Mouse (Mus musculus) adrenal gland, adult 8-10 months (tissue): ENCODE data around the gene B3gnt3. TPM values are rescaled to one million over a fixed set of nuclear protein-coding genes. Genes with fewer than 3 reads are reported as not detected.

Source experiments
- DNase-seq: peaks from one replicate; pipeline ENCODE4 v3.0.0; 2022
- total RNA-seq, 4 experiments: library from RNA; stranded (reverse); gene quantifications; 2 replicates each; pipeline ENCODE4 v1.2.4; 2022

The B3gnt3 gene
- total RNA-seq, 4 experiments from 2014 or later = 3.0 to 5.1 (median 4.4) TPM

DNA sequence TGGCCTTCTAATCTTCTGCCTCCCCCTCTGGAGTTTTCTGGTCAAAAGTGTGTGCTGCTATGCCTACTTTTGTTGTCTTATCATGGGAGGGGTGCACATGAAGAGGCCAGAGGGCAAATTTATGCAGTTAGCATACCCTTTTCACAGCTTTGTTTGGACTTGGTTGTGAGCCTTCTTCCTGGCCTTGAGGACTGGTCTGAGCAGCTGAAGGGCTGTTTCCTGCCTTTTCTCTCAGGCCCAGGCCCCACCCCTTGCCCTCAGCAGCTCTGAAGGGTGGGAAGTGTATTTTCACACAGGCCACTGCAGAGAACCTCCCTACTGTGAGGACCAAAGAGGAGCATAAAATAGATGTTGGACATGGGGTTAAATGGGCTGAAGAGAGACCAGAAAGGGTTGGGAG, 24.0 kb downstream of the B3gnt3 start:
- no peak for DNase-seq

DNA sequence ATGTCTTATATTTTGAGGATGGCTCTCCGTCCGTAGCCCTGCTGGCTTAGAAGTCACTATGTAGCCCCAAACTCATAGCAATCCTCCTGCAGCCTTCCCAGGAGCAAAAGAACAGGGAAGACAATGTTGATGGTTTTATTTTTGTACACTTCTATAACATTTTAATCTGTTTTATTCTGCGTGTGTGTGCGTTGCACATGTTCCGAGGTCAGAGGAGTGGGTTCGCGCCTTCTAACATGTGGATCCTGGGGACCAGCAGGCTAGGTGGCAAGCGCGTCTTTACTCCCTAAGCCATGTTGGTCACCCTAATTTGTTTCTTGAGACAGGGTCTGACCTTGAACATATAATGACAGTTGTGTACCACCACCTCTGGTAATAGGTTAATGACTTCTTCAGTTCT, 24.8 kb downstream of the B3gnt3 start:
- no peak for DNase-seq

DNA sequence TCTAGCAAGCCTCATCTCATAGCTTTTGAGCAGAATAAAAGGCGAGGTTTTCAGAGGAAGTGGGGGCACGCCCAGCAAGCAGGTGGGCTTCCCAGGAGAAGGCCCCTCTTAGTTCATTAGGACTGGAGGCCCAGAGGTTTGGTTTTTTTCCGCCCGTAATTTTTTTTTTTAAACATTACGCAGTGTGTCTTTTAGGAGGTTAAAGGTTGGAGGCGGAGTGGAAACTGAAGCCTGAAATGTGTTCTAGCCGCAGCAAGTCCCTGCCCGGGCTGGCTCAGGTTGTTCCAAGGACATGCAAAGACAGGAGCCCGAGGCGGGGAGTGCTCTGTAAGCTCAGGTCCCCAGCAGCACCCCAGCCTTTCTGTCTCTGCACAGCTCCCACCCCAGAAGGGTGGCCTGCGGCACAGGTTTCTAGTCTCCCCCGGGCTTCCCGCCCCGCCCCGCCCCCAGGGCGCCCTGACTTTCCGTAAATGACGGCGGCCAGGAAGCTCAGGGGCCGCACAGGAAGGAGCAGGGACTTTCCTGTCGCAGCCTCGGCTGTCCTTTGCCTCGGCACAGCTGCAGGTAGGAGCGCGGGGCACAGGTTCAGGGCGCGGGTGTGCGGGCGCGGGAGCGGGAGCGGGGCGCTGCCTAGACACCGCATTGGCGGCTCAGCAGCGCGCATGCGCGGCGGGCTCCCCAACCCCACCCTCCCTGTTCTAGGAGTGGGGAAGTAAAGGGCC, 25.4 kb downstream of the B3gnt3 start, which contains the start of gene Jak3:
Jak3 (plus strand) TSS at position 277 of the 722 bp plus-strand sequence.
- peak; percentile 36 for DNase-seq

DNA sequence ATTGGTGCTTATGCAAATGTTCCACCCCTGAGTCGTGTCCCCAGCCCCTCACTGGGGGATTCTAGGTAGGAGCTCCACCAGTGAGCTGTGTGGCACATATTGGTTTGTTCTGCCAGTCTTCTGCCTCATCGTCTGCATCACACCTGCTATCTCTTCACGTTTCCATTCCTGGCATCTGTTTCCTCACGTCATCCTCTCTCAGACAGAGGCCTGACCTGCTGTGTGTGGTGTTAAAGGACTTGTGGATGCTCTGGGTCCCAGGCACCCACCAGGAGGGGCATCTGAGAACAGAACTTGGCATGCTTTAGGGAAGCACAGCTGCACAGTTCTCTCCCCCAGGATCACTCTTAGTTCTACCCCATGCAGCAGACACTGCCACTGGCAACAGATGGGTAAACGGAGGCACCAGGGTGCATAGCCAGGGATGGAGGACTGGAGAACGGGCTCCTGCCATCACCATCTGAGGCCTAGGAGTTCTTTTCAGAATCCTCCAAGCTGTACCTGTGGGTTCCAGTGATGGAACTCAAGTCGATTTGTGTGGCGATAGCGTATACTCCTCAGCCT, 26.1 kb downstream of the B3gnt3 start:
- no peak for DNase-seq

DNA sequence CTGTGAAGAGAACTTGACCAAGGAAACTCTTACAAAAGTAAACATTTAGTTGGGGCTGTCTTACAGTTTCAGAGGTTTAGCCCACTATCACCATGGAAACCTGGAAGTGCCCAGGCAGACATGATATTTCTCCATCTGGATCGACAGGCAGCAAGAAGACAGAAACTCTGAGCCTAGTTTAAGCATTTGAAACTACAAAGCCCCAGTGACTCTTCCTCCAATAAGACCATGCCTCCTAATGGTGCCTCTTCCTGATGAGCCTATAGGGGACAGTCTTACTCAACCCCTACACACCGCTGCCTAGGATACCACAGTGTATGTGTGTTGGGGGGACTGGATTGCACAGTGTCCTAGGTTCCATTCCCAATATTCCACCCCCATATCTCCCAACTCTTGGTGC, 27.5 kb downstream of the B3gnt3 start:
- no peak for DNase-seq

DNA sequence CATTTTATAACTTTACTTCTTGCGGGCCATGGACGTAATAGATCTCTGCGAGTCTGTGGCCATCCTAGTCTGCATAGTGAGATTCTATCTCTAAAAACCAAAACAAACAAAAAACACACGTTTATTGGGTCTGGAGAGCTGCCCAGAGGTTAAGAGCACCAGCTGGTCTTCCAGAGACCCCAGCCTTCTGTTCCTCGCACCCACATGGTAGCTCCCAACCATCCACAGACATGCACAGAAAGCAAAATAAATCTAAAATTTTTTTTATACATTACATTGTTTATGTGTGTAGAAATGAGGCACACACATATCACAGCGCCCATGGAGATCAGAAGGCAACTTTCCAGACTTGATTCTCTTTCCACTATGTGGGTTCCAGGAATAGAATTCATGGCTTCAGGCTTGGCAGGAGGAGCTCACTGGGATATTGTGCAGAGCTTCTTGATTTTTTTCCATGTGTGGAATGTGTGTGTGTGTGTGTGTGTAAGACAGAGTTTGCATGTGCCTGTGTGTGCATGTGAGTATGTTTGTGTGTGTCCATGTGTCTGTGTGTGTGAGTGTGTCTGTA, 29.3 kb downstream of the B3gnt3 start:
- no peak for DNase-seq

DNA sequence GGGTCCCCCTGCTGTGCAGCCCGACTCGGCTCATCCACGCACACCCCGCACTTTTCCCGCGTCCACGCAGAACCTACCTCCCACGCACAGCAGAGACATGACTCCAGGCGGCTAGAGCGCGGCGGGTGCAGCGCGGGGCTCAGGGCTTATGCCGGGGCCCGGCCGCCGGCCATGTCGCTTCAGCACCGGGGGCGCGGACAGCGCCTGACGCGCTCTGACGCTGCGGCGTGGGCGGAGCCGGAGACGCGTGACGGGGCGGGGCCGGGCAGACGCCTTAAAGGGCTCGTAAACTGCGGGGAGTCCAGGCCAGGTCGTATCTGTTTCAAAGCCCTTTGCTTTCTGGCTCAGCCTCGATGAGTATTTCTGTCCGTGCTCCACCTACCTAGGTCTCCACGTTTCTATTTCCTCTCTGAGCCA, 30.0 kb downstream of the B3gnt3 start, which contains the start of gene Unc13a:
Unc13a (minus strand) TSS at position 209 of the 417 bp plus-strand sequence.
- DNase-seq = peak; percentile 78

DNA sequence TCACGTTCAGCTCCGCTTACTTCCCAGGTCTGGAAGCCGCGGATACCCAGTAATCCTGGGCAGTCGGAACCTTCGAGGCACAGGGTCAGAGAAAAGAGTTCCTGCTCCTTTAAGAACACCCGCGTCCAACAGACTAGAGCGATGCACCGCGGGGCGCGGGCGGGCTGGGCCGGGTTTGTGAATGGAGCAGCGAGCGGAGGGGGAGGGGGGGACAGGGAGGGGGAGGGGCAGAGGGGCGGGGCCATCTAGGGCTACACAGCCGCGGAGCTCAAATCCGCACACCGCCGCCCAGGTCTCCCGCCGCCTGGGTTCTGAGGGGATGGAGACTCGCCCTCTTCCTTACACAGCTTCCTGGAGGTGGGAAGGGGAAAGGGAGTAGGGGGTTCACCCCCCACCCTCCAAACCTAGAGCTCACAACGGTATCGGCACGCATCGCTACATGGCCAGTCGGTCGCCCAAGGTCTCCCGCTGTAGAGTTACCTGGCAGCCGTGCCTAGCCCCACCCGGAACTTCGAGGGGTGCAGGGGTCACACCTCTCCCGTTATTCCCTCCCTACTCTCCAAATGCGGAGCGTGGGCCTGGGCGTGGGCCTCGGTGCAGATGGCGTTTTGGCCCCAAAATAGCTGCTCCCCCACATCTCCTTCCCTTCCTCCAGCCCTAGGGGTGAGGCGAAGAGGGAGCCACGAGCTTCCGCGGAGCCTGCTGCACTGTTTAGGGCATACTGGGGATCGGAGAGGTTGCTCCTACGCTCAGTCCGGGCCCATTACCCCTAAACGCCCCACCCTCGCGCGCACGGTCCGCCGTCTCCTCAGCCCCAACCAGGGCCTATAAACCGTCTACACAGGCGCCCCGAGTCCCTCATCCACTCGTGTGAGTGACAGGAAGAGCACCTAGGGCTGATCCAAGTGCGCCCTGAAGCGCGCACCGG, 30.7 kb downstream of the B3gnt3 start:
- no peak for DNase-seq

DNA sequence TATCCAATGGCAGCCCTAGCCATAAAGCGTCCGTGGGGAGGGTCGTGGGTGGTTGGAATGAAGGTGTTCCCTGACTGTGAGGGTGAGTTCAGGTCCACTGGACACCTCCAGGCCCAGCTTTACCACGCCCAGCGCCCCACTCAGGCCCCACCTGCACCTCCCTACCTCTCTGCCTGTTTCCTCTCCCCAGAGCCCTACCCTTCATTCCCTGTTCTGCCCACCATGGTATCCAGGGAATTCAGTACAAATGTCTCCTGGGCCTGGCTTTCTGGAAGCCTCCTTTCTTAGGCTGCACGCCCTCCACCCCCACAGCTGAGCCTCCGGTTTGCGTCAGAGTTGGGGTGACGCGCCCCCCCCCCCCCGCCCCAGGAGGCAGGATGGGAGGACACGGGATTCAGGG, 31.4 kb downstream of the B3gnt3 start:
- DNase-seq = no peak

DNA sequence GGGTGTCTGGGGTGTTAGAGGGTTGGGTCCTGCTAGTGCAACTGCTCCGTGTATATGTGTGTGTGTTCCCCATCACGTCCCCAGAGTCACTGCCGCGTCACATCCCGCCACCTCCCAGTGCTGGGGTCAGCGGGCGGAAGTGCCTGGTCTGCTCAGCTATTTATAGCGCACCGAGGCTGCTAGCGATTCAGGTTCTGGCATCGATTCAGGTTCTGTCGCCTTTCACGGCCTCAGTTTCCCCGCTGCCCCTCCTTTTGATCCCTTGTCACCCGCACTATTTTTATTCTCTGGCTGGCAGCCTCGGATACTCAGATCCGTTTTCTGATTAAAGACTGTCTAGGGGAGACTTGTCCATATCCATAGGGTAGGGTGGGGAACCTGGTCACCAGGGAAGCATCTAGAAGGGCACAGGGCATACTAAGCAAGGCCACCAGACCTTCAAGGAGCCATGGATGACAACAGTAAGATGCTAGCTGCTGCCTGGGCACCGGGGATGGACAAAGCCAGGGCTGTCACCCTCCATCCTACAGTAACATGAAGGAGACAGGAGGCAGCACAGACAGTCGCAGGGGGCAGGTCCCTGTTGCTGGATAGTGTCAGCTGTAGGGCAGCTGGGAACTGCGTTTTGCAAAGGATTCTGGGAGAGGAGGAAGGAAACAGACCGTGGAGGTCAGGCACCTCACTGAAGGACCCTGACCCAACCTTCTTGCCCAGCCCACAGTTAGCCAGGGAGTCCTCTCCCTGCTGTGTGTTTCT, 33.2 kb downstream of the B3gnt3 start:
- no peak for DNase-seq

DNA sequence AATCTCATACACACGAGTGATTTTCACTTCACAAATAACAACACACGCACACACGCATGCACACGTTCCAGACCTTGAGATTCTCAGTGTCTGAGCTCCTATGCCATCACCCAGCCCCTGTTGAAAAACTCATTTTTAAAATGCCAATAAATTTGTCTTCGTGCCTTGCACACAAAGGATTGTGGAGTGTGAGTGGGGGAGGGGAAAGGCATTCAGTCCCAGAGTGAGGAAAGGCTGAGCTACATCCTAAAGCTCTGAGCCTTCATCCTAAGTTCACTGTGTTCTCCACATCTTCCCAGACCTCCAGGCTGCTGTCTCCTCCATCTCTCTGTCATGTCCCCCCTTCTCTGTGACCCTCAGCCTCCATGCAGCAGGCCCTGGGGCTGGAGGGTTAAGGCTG, 34.3 kb downstream of the B3gnt3 start:
- DNase-seq = no peak

DNA sequence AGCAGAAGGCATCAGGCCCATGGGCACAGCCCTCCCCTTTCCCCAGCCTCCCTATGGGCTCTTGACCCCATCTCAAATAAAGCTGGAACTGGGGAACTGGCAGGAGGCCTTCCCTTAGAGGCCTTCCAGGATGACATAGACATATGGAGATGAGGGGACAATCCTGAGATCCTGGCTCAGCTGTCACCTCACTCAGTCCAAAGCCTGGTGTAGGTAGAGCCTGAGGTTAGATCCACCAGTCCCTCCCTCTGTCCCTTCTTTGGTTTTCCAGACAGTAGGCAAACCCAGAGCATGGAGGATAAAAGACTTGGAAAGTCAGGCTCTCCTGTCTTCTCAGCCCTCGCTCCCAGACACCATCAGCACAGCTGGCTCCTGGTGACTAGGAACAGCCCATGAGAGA, 34.7 kb downstream of the B3gnt3 start:
- DNase-seq = no peak

DNA sequence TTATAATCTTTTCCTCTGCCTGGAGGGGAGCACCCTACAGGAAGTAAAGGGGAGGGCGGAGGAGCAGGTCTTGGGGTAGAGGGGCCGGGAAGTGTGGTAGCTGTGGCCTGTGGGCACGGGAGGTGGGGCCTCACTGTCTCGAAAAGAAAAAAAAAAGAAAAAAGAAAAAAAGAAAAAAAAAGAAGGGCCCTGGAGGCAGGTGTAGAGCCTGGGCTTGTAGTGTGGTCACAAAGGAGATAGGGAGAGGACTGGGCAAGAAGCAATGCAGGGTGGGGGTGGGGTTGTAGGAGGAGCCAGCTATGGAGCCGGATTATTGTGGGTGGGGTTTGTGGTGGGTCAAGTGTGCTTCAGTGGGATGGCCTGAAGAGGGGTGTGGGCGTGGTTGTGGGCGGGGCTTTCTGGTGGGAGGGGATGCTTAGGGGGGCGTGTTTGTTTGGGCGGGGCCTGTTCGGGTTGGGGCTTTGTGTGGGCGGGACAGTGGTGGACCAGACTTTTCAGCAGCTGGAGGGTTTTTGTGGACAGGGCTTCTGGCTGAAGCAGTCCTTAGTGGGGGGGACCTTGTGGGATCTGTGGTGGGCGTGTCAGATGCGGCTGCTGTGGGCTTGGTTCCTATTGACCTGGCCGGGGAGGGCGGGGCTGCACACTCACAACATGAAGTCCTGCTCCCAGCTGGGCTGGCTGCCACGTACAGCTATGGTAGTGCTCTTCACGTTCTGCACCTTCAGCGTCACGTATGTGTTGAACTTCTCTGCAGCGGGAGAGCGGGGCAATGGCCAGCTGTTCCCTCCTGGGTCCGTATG, 36.1 kb downstream of the B3gnt3 start:
- no peak for DNase-seq

DNA sequence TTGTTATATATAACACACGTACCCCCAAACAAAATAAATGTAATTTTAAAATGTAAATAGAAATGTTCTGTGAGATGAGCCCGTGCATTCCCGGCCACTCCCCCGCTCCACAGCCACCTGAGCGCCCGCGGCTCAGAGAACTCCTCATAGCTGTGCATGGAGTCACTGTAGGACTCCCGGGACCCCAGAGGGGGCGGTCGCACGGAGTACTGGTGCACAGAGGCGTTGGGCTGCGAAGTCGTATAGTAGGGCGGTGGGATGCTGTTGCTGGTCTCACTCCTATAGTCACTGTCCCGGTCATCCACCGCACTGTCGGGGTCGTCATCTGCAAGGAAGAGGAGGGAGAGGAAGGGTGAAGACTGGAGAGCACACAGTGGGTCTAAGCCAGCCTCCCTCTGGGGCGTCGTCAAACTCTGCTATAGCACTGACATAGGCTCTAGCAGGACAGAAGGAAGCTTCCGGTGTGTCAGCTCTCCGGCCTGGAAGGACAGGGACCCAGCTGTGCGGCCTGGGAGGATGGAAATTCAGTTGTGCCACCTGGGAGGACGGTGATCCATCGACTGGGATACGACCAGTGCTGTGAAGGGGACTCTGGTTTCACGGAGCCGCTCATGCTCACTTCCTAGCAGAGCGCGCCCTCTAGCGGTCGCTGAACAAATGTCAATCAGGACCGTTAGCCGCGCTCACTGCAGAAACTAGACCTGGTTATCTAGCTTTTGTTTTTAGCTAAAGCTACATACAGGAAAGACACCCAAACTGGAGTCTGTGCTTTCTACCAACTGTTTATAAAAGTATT, 41.1 kb downstream of the B3gnt3 start:
- DNase-seq = peak; percentile 73

DNA sequence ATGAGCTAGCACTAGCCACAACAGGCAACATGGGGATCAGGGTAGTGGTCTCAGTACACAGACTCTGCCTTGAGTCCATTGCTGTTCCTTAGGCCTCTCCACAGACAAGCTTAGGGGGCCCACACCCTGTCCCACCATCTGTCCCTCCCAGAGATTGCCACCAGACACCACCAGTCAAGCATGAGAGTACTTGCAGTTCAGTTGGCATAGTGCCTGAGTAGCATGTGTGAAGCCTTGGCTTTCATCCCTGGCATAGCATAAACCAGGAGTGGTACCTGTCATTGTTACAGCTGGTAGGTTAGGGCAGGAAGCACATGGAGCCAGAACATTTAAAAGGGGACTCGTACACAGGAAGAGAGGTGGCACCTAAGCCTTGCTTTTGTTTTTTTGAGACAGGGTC, 41.8 kb downstream of the B3gnt3 start:
- DNase-seq = no peak

DNA sequence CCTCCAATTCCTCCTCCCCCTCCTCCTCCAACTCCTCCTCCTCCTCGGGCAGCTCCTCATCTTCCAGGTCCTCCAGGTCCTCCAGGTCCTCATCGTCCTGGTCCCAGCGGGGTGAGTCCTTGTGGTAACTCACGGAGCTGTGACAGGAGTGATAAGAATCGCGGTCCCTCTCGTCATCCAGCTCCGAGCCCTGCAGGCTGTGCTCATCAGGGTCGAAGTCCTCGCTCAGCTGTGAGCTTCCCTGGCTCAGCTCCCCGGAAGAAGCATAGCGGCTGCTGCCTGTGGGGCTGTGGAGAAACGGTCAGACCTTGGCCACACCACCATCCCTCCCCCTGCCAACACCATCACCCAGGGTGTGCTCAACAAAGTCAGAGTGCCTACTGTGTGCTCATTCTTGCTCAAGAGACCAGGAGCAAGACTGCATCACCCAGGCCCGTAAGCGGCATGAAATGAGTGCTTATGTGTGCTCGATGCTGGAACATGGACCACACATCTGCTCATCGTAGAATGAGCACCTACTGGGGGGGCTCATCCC, 43.0 kb downstream of the B3gnt3 start:
- DNase-seq = no peak

DNA sequence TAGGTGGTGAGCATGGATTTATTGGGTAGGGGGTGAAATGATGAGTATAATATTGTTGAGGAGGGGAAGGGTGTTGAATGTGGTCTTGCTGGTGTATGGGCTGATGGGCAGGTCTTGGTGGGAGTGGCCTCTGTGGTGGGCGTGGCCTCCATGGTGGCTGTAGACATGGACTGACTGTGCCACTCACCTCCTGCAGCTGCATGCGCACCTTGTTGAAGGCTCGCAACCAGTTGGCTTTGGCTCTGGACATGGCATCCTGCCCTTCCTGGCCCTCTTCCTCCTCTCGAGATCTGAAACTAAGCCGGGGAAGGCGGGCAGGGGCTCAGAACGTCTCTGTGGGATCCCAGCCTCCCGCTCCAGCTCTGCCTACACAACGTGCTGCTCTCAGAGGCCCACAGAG, 43.8 kb downstream of the B3gnt3 start:
- DNase-seq = no peak

DNA sequence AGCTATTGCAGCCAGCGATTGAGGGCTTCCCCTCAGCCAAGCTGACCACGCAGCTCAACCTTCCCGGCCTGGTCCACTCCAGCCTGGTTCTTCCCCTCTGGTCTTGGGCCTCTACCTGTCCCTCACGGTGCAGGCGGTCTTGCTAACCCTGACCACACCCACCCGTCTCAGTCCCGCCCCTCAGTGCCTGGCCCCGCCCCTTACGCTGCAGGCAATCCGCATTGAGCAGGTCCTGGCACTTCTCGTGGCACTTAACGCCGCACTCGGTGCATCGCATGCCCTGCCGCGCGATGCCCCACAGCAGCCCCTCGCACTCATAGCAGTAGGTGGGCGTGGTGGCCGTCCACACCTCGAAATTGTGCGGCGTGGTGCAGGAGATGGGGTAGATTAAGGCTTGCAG, 47.0 kb downstream of the B3gnt3 start:
- DNase-seq = no peak

DNA sequence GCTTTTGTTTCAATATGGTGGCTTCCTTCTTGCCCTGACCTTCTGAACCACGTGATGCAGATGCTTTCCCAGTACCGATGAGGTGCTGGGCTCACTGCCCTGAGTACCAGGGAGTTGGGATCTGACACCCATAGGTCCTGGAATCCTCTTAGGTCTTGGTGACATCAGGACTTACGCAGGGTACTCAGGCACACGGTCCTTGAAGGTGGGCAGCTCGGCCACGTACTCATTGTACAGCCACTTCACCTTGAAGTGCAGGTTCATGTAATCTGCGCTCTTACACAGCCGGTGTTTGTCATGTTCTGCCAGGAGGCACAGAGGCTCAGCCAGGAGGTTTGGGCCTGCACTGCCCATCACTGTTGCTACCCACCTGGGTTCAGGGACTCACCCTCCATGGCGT, 56.1 kb downstream of the B3gnt3 start:
- DNase-seq = no peak
